Mouse (Mus musculus): Measurements from ENCODE around the gene Fam102a. TPM values are rescaled to one million over a fixed set of nuclear protein-coding genes. Genes with fewer than 3 reads are reported as not detected.

Fam102a gene
- polyA plus RNA-seq, 1 experiment from 2014 or later: 12.3 TPM

GRCm38 (mm10) chr2:32610610-32611229 lies 75.6 kb downstream of the Fam102a start:
- Histone ChIP-seq H3K27me3 (no peaks in the 10 kb centered on the region), H3K4me3 (replicated peaks) (peak overlapping the region; percentile 34), H3K9me3 (no peaks in the 10 kb centered on the region), H3K4me2 (peak overlapping the region; percentile 49), H3K27ac (peak overlapping the region; percentile 43; the same call in 1 of the 2 replicates), H3K4me1 (replicated peaks) (peaks cover 43% of the 10 kb centered on the region), H3K36me3 (peaks cover 32% of the 10 kb centered on the region), H3K9ac (replicated peaks) (0 out of 2 replicates have a peak overlapping the region, but pooled peaks have one; percentile 8)
- ATAC-seq (ENCODE audit: insufficient number of reproducible peaks, insufficient read depth, low FRiP score, low TSS enrichment, low read depth): no peak
- WGBS: 18% methylated on average over 23 of the region's 23 CpGs

GRCm38 (mm10) chr2:32612274-32612673 lies 77.1 kb downstream of the Fam102a start:
- H3K36me3 ChIP-seq: peaks cover 44% of the 10 kb centered on the region
- WGBS: 70% methylated on average over 26 of the region's 26 CpGs
- no peak overlapping the region for H3K4me2 ChIP-seq
- H3K27me3 ChIP-seq: no peaks in the 10 kb centered on the region
- no peak overlapping the region for H3K9ac ChIP-seq (replicated peaks)
- no peak overlapping the region for H3K27ac ChIP-seq
- H3K9me3 ChIP-seq: no peaks in the 10 kb centered on the region
- no peak for ATAC-seq (ENCODE audit: insufficient number of reproducible peaks, insufficient read depth, low FRiP score, low TSS enrichment, low read depth)
- H3K4me3 ChIP-seq (replicated peaks): no peak overlapping the region
- peaks cover 43% of the 10 kb centered on the region for H3K4me1 ChIP-seq (replicated peaks)

GRCm38 (mm10) chr2:32617109-32617508 lies 82.0 kb downstream of the Fam102a start:
- Histone ChIP-seq H3K36me3 (peaks cover 63% of the 10 kb centered on the region), H3K9me3 (no peaks in the 10 kb centered on the region; the same call in 1 of the 2 replicates), H3K27ac (no peak overlapping the region), H3K9ac (replicated peaks) (no peak overlapping the region), H3K4me3 (replicated peaks) (no peak overlapping the region), H3K27me3 (no peaks in the 10 kb centered on the region), H3K4me2 (no peak overlapping the region), H3K4me1 (replicated peaks) (peaks cover 42% of the 10 kb centered on the region)
- WGBS: 91% methylated on average over 1 of the region's 1 CpGs
- ATAC-seq (ENCODE audit: insufficient number of reproducible peaks, insufficient read depth, low FRiP score, low TSS enrichment, low read depth): no peak

- Histone ChIP-seq H3K4me1 (replicated peaks) (peaks cover 44% of the 10 kb centered on the region), H3K36me3 (peaks cover 58% of the 10 kb centered on the region), H3K9me3 (no peaks in the 10 kb centered on the region; the same call in 1 of the 2 replicates), H3K27me3 (no peaks in the 10 kb centered on the region), H3K4me3 (replicated peaks) (no peak overlapping the region), H3K4me2 (no peak overlapping the region), H3K27ac (no peak overlapping the region), H3K9ac (replicated peaks) (no peak overlapping the region)
- WGBS: 94% methylated on average over 4 of the region's 4 CpGs
- ATAC-seq (ENCODE audit: insufficient number of reproducible peaks, insufficient read depth, low FRiP score, low TSS enrichment, low read depth): no peak
Observed at GRCm38 (mm10) chr2:32617601-32618000, 82.5 kb downstream of the Fam102a start.

- ATAC-seq (ENCODE audit: insufficient number of reproducible peaks, insufficient read depth, low FRiP score, low TSS enrichment, low read depth): no peak
Observed at GRCm38 (mm10) chr2:32618051-32618450, 82.9 kb downstream of the Fam102a start.

More at GRCm38 (mm10) chr2:32618051-32618450, 82.9 kb downstream of the Fam102a start:
- 75% methylated on average over 9 of the region's 9 CpGs for WGBS
- Histone ChIP-seq H3K4me2 (no peak overlapping the region), H3K9ac (replicated peaks) (no peak overlapping the region), H3K4me1 (replicated peaks) (peaks cover 44% of the 10 kb centered on the region), H3K27ac (no peak overlapping the region), H3K9me3 (no peaks in the 10 kb centered on the region; the same call in 1 of the 2 replicates), H3K4me3 (replicated peaks) (no peak overlapping the region), H3K27me3 (no peaks in the 10 kb centered on the region), H3K36me3 (peaks cover 54% of the 10 kb centered on the region)

Other genes with a start within 250 kb of the Fam102a start
- gene Golga2, start 247.9 kb upstream of the Fam102a start, polyA plus RNA-seq (2016; fragmentation: Nextera tagmentation; extraction: Ambion mirVana): 24.9 and 28.4 TPM in 2 replicates
- gene Swi5, start 247.3 kb upstream of the Fam102a start, polyA plus RNA-seq (2016; fragmentation: Nextera tagmentation; extraction: Ambion mirVana): 368 and 439 TPM in 2 replicates
- gene Ciz1, start 183.0 kb upstream of the Fam102a start, polyA plus RNA-seq (2016; fragmentation: Nextera tagmentation; extraction: Ambion mirVana): 55.4 and 62.1 TPM in 2 replicates
- gene Dnm1, start 182.0 kb upstream of the Fam102a start, polyA plus RNA-seq (2016; fragmentation: Nextera tagmentation; extraction: Ambion mirVana): 38.8 and 46.8 TPM in 2 replicates
- 44.3 and 45.8 TPM in 2 replicates for gene 1110008P14Rik, start 153.4 kb upstream of the Fam102a start, polyA plus RNA-seq (2016; fragmentation: Nextera tagmentation; extraction: Ambion mirVana)
- gene Lcn2, start 147.1 kb upstream of the Fam102a start, polyA plus RNA-seq (2016; fragmentation: Nextera tagmentation; extraction: Ambion mirVana): 0.95 TPM in 1 of 2 replicates, not detected in the other
- gene Ptges2, start 139.4 kb upstream of the Fam102a start, polyA plus RNA-seq (2016; fragmentation: Nextera tagmentation; extraction: Ambion mirVana): 32.2 and 36.7 TPM in 2 replicates
- gene Naif1, start 84.9 kb upstream of the Fam102a start, polyA plus RNA-seq (2016; fragmentation: Nextera tagmentation; extraction: Ambion mirVana): 5.1 and 5.6 TPM in 2 replicates
- gene Slc25a25, start 83.9 kb upstream of the Fam102a start, polyA plus RNA-seq (2016; fragmentation: Nextera tagmentation; extraction: Ambion mirVana): 26.0 and 28.3 TPM in 2 replicates
- 99.3 and 99.7 TPM in 2 replicates for gene Dpm2, start 35.5 kb downstream of the Fam102a start, polyA plus RNA-seq (2016; fragmentation: Nextera tagmentation; extraction: Ambion mirVana)
- gene Pip5kl1, start 39.5 kb downstream of the Fam102a start, polyA plus RNA-seq (2016; fragmentation: Nextera tagmentation; extraction: Ambion mirVana): 3.9 and 5.4 TPM in 2 replicates
- 0.55 TPM in 1 of 2 replicates, not detected in the other for gene 9430097D07Rik, start 40.4 kb downstream of the Fam102a start, polyA plus RNA-seq (2016; fragmentation: Nextera tagmentation; extraction: Ambion mirVana)
- gene St6galnac4, start 51.8 kb downstream of the Fam102a start, polyA plus RNA-seq (2016; fragmentation: Nextera tagmentation; extraction: Ambion mirVana): 29.8 and 29.9 TPM in 2 replicates
- 23.4 and 23.7 TPM in 2 replicates for gene St6galnac6, start 64.4 kb downstream of the Fam102a start, polyA plus RNA-seq (2016; fragmentation: Nextera tagmentation; extraction: Ambion mirVana)
- 34.3 and 34.4 TPM in 2 replicates for gene Ak1, start 86.4 kb downstream of the Fam102a start, polyA plus RNA-seq (2016; fragmentation: Nextera tagmentation; extraction: Ambion mirVana)
- 24.7 and 25.7 TPM in 2 replicates for gene Eng, start 111.3 kb downstream of the Fam102a start, polyA plus RNA-seq (2016; fragmentation: Nextera tagmentation; extraction: Ambion mirVana)
- 31.0 and 32.9 TPM in 2 replicates for gene Fpgs, start 168.8 kb downstream of the Fam102a start, polyA plus RNA-seq (2016; fragmentation: Nextera tagmentation; extraction: Ambion mirVana)
- gene Cdk9, start 177.7 kb downstream of the Fam102a start, polyA plus RNA-seq (2016; fragmentation: Nextera tagmentation; extraction: Ambion mirVana): 129 and 136 TPM in 2 replicates
- gene Sh2d3c, start 185.7 kb downstream of the Fam102a start, polyA plus RNA-seq (2016; fragmentation: Nextera tagmentation; extraction: Ambion mirVana): 17.0 and 17.1 TPM in 2 replicates
- gene 6330409D20Rik, start 205.7 kb downstream of the Fam102a start, polyA plus RNA-seq (2016; fragmentation: Nextera tagmentation; extraction: Ambion mirVana): not detected in 2 replicates
- gene Tor2a, start 221.9 kb downstream of the Fam102a start, polyA plus RNA-seq (2016; fragmentation: Nextera tagmentation; extraction: Ambion mirVana): 58.8 and 62.7 TPM in 2 replicates
- 0.28 and 0.35 TPM in 2 replicates for gene Ttc16, start 240.3 kb downstream of the Fam102a start, polyA plus RNA-seq (2016; fragmentation: Nextera tagmentation; extraction: Ambion mirVana)
- 3.8 and 4.2 TPM in 2 replicates for gene Ptrh1, start 240.5 kb downstream of the Fam102a start, polyA plus RNA-seq (2016; fragmentation: Nextera tagmentation; extraction: Ambion mirVana)
- gene Cfap157, start 249.1 kb downstream of the Fam102a start, polyA plus RNA-seq (2016; fragmentation: Nextera tagmentation; extraction: Ambion mirVana): 0.35 and 1.2 TPM in 2 replicates